Mouse (Mus musculus): ENCODE results near the gene Lcp1.

DNA sequence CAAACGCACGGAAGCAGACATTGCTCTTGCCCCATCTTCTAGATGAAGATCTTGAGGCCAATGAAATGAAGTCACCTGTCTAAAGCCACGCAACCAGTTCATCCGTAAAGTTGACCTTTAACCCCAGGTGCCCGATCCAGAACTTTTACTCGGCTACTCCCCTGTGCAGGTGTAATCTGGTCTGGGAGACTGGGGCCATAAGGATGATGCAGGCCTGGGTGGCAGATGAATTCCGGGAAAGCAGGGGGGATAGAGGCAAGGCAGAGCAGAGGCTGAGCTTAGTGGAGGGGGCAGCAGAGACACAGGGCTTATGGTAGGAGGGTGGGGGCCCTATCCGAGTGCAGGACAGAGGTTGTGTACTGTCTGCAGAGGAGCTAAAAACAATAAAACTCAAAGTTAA, 43.4 kb downstream of the Lcp1 start:
- TF ChIP-seq POLR2A (IDR thresholded peaks at IDR 0.05; ENCODE audit: extremely low read depth, insufficient read depth, low read length) (no peak), CTCF (IDR thresholded peaks at IDR 0.05; ENCODE audit: low read depth, low read length) (no peak)
